ENCODE assay signal across 8 mouse cellular contexts in the genomic region with DNA sequence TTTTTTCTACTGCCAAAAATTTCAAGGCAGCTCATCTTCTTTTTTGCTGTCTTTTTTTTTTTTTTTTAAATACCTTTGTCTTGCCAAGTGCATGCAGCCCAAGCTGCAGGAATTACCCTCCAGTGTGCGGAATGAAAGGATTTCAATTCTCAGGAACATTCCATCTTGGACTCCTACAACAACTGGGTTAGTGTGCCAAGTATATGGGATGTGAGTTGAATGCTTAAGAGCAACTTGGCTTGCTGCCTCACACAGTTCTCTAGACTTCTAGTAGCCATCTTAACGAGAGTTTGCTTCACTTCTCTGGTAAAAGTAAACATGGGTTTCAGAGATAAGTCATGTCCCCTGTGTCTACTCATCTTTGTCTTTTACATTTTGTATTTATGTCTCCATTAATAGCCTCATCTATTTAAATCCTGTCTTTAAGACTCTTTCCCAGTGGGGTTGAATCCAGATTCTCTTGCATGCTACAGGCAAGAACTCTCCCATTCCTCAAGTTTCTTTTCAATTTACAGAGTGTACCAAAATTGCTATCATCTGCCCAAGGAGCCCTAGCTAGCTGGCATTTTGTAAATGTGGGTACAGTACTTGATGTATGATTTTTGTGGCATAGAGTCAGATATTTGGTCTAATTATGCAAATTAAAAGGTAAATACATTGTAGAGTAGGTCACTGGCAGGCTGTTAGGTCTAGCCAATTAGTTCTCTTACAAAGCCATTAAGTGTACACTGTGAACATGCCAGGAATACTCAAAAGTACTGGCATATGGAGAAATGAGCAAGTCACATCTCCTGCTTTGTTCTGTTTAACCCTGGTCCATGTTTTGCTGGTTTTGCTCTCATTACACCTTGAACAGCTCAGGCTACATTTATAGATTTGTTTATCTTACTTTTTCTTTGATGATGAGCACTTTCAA. TPM values are rescaled to one million over a fixed set of nuclear protein-coding genes. Genes with fewer than 3 reads are reported as not detected.
DNase-seq lines count a peak whose midpoint lies in the region; ATAC-seq lines count a peak whose summit lies in the region.

No protein-coding gene starts in this region.

- DNase-seq in brain, adult 2 months (ENCODE audit: low read depth, low spot score) = peak; percentile 69
- DNase-seq in cerebellum, adult 9-10 months = peak; percentile 36
- peak; percentile 50 for DNase-seq in layer of hippocampus, adult 11-12 months (ENCODE audit: low spot score)
- peak; percentile 32 for DNase-seq in lung, postnatal 10 days
- no peak for DNase-seq in heart, adult 11 months
- no peak for DNase-seq in embryo, embryonic 11 days
- no peak for DNase-seq in spleen, adult 18-20 months

- no peak for ATAC-seq in inflammation-experienced regulatory T-cells, adult 6 months

RNA-seq across cellular contexts. Expression of a gene that starts 35.4 kb away (rescaled TPM):
- 10 to 100 TPM; 17.9 to 32.3 (median 21.1) TPM for polyA plus RNA-seq in inflammation-experienced regulatory T-cells, adult 6 months (2017; shearing (Covaris generic))

Comparison
In these comparisons a context has a peak if more than half of its experiments do, and no peak if none do; other contexts are left out.
1. DNase-seq: peak in brain, adult 2 months (single experiment), cerebellum, adult 9-10 months (single experiment), layer of hippocampus, adult 11-12 months (single experiment) and lung, postnatal 10 days (single experiment); none in heart, adult 11 months (single experiment), embryo, embryonic 11 days (single experiment) and spleen, adult 18-20 months (0 of 2).